Mouse (Mus musculus) adrenal gland (tissue): ENCODE data around the gene Lrrc4c.

Experiments
- intact Hi-C: fragments of 180-260 bp; cut with DNase I; formaldehyde crosslinking; loops from one replicate; pipeline ENCODE4 v1.15.1; 2025

Lrrc4c gene

DNA sequence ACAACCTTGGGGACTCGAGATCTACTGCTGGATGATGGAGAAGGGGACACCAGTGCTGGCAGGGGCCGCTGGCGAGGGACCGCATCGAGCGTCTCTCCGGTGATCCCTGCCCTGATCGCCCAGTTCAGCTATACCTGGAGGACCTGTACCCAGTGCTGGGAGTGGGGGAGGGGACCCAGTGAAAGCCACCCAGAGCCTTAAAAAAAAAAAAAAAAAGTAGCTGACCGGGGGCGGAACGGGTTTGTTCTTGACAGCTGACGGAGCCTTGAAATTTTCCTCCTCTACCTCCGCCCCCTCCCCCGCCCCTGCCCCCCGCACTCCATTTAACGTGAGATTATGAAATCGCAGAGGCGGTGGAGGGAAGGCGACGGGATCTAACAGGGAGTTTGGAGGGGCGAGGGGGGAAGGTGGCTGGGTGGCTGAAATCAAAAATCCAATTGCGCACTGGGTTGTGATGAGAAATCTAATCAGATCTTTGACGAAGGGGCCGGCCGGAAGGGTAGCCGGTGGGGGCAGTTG lies 1149.1 kb downstream of the Lrrc4c start:
- intact Hi-C loops = no loop called here

GRCm38 (mm10) chr2:97467664-97468063 lies 1149.7 kb downstream of the Lrrc4c start:
- intact Hi-C loops = no loop called here

GRCm38 (mm10) chr2:97468372-97468771 lies 1150.4 kb downstream of the Lrrc4c start:
- intact Hi-C loops = no loop called here

DNA sequence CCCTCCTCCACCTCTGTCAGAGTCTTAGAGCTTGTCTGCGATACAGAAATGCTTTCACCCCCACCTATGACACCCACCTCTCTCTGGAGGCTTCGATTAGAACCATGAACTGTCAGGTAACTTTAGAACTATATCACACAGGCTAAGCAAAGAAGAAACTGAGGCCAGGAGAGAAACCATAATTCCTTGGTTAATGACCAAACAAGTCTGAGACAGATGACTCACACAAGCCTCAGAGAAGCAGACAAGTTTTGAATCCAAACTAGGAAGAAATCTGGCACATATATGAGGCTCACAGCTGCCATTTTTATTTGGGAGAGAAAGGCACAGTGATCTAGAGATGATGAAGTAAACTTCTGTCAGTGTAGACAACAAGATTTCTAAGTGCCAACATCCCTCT lies 1151.4 kb downstream of the Lrrc4c start:
- intact Hi-C loops = no loop called here

DNA sequence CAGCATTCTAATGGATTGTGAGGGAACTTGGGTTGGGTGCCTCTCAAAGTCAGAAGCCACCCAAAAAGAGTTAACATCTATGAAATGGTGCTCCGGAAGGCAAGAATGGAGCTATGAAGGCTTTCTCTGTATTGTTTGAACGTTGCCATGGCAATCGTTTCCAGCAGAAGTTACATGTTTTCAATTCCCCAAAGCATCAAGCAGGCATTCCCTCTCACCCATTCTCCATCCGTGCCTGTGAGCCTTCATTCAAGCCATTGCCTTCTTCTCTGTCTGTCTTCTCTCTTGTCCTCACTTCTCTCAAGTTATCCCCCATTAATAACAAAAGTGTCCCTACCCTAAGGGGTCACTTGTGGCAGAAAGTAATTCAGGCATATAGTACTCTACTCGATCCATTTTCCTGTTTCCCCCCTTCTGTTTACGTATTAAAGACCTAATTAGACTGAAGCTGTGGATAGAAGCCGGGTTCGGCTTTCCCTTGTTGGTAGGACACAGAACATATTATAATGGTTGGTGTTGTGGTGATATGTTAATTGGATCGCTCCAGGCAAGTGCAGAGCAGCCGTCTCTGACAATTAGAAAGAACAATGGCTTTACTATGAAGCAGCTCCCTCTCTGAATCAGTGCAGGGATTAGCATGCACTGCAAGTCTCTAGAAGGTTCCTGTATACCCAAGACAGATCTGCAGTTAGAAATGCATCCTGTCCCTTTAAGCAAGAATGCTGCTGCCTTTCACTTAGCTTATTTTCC lies 1160.4 kb downstream of the Lrrc4c start:
- intact Hi-C loops = no loop called here

- intact Hi-C loops = no loop called here
Observed at GRCm38 (mm10) chr2:97478925-97479298, 1160.9 kb downstream of the Lrrc4c start.

- intact Hi-C loops = no loop called here
Observed at GRCm38 (mm10) chr2:97484990-97485389, 1167.0 kb downstream of the Lrrc4c start.

DNA sequence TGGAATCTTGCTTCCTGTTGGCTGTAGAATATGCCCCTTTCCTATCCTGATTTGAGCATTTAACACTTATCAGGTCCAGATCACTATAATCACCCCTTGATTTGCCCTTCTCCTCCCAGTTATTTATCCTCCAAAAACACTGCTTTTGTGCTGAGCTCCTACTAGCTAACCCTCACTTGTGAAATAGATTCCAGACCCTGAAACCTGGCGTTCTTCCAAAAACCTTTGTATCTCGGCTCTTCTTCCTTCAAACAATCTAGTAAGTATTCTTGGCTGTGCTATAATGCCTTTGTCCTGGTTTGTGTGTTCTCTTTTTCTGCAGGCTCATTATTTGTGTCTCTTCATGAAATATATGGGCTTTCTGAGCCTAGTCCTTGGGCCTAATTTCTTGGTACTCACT lies 1167.6 kb downstream of the Lrrc4c start:
- intact Hi-C loops = no loop called here

DNA sequence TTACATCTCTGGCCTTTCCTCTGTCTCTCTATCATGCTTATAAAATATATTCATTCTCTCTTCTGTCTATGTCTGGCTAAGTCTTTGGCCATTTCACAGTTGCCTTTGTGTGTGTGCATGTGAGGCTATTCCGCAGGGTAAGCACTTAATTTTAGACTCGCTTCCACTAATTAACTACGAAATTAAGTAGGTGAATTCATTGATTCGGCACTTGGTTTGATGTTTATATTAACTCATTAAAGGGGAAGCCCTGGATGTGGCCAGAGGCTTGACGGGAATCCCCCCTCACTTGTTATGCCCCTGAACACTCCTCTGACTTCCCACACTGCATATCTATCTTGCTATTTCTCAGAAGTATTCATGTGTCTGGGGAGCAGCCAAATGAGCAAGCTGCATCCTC lies 1169.6 kb downstream of the Lrrc4c start:
- intact Hi-C loops = no loop called here

- intact Hi-C loops = no loop called here
Observed at GRCm38 (mm10) chr2:97497069-97497468, 1179.1 kb downstream of the Lrrc4c start.

GRCm38 (mm10) chr2:97502501-97502900 lies 1184.5 kb downstream of the Lrrc4c start:
- intact Hi-C loops = no loop called here

- intact Hi-C loops = no loop called here
Observed at GRCm38 (mm10) chr2:97504902-97505301, 1186.9 kb downstream of the Lrrc4c start.

GRCm38 (mm10) chr2:97524256-97524922 lies 1206.4 kb downstream of the Lrrc4c start:
- intact Hi-C loops = no loop called here

DNA sequence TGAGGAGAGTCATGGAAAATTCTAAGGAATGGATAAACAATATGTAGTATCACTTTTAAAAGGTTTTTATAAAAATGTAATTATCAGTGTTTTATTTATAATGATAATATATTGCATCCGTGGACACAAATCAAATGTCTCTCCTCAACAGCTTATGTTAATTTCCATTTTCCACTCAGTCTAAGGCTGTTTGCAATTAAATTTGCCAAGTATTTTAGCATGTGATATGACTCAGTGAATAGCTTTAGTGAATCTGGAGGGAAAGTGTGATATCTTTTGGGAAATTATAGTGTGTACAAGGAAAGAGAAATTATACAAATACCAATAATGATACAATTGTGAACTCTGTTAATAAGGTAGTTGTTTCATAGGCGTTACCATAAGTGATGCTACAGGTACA lies 1207.1 kb downstream of the Lrrc4c start:
- intact Hi-C loops = no loop called here

GRCm38 (mm10) chr2:97530622-97531021 lies 1212.7 kb downstream of the Lrrc4c start:
- intact Hi-C loops = no loop called here

DNA sequence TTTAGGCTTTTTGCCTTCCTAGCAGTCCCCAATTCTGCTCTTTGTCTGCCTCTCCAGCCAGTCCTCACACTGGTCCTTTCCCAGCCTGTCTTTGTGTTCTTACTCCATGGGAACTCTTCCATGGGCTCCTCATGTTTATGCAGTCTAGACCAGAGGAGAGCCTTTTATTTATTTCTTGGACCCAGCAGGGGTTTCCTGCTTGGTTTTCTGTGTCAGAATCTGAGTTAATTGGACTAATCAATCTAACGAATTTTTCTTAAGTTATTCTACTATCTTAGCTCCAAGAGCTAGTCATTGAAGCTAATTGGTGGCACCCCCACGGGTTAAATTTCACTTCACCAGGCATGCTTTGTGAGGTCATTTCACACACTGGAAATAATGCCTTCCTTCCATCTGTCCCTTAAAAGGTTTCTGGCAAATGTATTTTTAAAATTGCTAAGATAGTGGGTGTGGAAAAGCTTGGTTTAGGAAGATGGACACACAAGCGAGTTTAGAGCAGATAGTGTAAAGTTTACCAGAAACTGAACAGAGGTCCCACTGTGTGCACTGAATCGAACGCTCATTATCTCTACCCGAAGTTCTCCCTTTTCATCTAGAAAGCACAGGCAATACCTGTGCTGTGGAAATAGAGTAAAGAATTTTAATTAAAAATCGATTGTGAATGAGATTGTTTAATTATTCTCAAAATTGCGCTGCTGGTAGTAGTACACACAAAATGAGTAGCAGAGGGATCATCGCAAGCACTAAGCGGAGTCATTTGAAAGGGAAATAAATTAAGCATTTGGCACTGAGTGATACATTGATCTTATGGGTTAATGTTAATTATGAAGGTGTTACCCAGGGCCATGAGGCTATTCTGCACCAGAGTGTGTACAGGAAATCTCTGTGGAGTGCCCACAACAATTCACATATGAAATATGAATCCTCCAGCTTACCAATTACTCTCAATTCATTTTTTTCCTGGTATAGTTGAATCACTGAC lies 1226.0 kb downstream of the Lrrc4c start:
- intact Hi-C loops = no loop called here

DNA sequence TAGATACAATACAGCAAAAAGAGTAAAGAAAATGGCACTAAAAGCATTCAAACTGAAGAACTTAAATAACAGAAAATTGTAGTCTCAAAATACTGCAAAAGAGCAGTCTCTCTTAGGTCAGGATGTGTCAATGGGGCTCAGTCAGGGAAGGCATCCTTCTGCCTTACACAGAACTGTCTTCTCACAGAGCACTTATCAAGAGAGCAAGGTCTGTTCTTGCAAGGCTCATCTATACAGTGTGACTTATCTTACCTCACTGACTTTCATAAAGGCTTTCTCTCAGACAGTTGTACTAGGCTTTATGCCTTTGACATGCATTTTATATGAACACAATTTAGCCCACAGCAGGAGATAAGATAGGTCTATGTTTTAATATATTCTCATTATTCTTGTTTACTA lies 1226.7 kb downstream of the Lrrc4c start:
- intact Hi-C loops = no loop called here

- intact Hi-C loops = no loop called here
Observed at GRCm38 (mm10) chr2:97545946-97546345, 1228.0 kb downstream of the Lrrc4c start.

GRCm38 (mm10) chr2:97564509-97564908 lies 1246.5 kb downstream of the Lrrc4c start:
- intact Hi-C loops = no loop called here

DNA sequence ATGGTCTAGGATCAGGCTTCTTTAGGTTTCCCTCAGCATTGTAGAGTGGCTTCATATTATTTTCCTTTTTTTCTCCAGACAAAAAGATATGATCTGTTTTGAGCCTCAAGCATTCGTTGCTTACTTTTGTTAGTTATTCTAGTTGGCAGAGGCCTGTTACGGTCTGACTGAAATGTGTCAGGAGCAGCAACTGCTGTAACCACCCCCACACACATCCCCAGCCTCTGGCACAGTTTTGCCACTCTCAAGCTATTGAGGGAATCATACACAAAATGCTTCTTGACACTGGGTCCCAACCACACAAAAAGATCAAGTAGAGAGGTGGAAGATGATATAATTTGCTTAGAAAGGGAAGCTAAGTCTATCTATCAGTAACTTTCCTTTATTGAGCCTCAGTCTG lies 1251.0 kb downstream of the Lrrc4c start:
- intact Hi-C loops = no loop called here

GRCm38 (mm10) chr2:97574921-97575320 lies 1257.0 kb downstream of the Lrrc4c start:
- intact Hi-C loops = no loop called here

DNA sequence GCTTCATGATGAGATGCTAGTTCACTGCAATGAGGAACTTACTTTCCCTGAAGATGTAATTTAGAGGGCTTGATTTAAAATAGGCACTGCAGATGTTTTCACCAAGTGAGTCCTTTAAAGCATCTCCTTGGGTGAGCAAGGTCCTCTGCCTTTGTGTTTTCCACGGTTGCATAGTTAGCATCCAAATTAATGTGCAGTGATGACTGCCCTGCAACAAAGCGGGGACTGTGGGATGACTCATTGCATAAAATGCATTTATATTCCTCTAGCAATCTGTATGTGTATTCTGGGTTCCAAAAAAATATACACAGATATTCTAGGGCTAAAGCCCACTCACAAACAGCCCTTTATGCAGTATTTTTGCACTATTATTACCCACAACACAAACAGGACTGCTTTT lies 1263.2 kb downstream of the Lrrc4c start:
- intact Hi-C loops = no loop called here
